Mouse (Mus musculus) MEL (cell line): ENCODE data around the gene Lpcat3.

Source experiments
- CHD2 ChIP-seq: IDR thresholded peaks from 2 replicates; pipeline ENCODE4 v1.6.1; 2011; ENCODE audit warnings: low read length, improper control_type of control experiment
- CTCF ChIP-seq, 3 experiments: IDR thresholded peaks in 2 of 3; conservative IDR thresholded peaks in 1 of 3; 2 replicates each; pipeline ENCODE4 v1.5.1; 2011 to 2012; ENCODE audit warnings: low read length in 3 of 3, low read depth in 2 of 3, mild to moderate bottlenecking in 2 of 3, improper control_type of control experiment in 1 of 3, inconsistent platforms in 1 of 3, mixed read lengths in 1 of 3, moderate library complexity in 1 of 3; ENCODE audit not compliant: control insufficient read depth in 1 of 3, insufficient read depth in 1 of 3, poor library complexity in 1 of 3, severe bottlenecking in 1 of 3
- EP300 ChIP-seq, 2 experiments: IDR thresholded peaks; 2 replicates each; pipeline ENCODE4 v1.6.1; 2011; ENCODE audit warnings: improper control_type of control experiment in 2 of 2, low read length in 2 of 2, low read depth in 1 of 2, mild to moderate bottlenecking in 1 of 2
- GATA1 ChIP-seq: IDR thresholded peaks from 2 replicates; pipeline ENCODE4 v1.6.1; 2011; ENCODE audit warnings: low read depth, low read length, improper control_type of control experiment
- POLR2A ChIP-seq, 2 experiments: IDR thresholded peaks; 2 replicates each; pipeline ENCODE4 v1.6.1; 2011 to 2012; ENCODE audit warnings: low read length in 2 of 2, mild to moderate bottlenecking in 2 of 2, control low read depth in 1 of 2, improper control_type of control experiment in 1 of 2, low read depth in 1 of 2, moderate library complexity in 1 of 2; ENCODE audit not compliant: control insufficient read depth in 1 of 2, insufficient read depth in 1 of 2, poor library complexity in 1 of 2
- POLR2AphosphoS2 ChIP-seq: IDR thresholded peaks from 2 replicates; pipeline ENCODE4 v1.6.1; 2011; ENCODE audit warnings: low read length, improper control_type of control experiment
- TAL1 ChIP-seq: IDR thresholded peaks from 2 replicates; pipeline ENCODE4 v1.6.1; 2012; ENCODE audit warnings: mild to moderate bottlenecking, inconsistent platforms, low read length, moderate library complexity, mixed read lengths
- ZMIZ1 ChIP-seq: IDR thresholded peaks from 2 replicates; pipeline ENCODE4 v1.6.1; 2012; ENCODE audit warnings: low read depth, mild to moderate bottlenecking, inconsistent platforms, low read length, improper control_type of control experiment, moderate library complexity

- TF ChIP-seq CTCF (IDR thresholded peaks at IDR 0.05 in 2 of 3, conservative IDR thresholded peaks at IDR 0.05 in 1 of 3; ENCODE audit: control insufficient read depth in 1 of 3, insufficient read depth in 1 of 3, low read depth in 2 of 3, low read length in 3 of 3, poor library complexity in 1 of 3, severe bottlenecking in 1 of 3) (no peak), GATA1 (no peak), TAL1 (no peak), POLR2A (IDR thresholded peaks at IDR 0.05; ENCODE audit: control insufficient read depth in 1 of 2, insufficient read depth in 1 of 2, low read depth in 1 of 2, low read length in 2 of 2, poor library complexity in 1 of 2) (no peak), EP300 (IDR thresholded peaks at IDR 0.05; ENCODE audit: low read depth in 1 of 2, low read length in 2 of 2) (no peak), ZMIZ1 (no peak), CHD2 (no peak), POLR2AphosphoS2 (no peak)
Observed at GRCm38 (mm10) chr6:124739231-124739796, 76.5 kb downstream of the Lpcat3 start.
